Mouse (Mus musculus): ENCODE data around the gene Brms1l.
A peak's percentile ranks its signal among the peaks of the same experiment; 100 is the strongest.
"Not testable (repeated sequence)": the region's sequence is repeated elsewhere in the genome, so short reads cannot be mapped to it uniquely, and the experiment has no call there.

Brms1l gene

DNA sequence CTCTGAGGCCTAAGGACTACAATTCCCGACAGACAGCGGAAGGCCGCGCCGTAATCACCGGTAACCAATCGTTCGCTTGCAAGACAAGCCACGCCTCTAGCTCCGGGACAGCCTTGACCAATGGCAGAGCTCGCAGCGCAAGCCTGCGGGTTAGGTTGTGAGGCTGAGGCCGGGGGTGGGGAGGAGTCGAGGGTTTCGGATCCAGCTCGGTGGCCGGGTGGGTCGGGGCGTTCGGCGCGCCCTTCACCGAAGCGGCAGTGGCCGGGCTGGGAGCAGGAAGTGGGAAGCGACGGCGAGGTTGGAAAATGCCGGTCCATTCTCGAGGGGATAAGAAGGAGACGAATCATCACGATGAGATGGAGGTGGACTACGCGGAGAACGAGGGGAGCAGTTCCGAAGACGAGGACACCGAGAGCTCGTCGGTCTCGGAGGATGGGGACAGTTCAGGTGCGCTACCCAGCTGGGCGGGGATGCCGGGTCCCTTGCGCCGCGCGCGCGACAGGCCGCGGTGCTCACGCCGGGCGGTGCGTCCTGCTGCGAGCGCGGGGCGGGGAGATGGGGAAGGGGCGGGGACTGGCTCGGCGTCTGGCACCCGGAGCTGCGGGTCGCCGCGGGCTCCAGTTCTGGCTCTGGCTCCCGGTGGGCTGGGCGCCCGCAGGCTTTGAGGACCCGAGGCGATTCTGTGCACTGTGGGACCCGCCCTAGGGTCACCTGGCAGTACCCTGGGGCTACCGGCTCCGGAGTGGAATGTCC is at the start of gene Brms1l:
Brms1l (plus strand) TSS at position 126 of the 753 bp plus-strand sequence.
- DNase-seq (ENCODE audit: extremely low read depth, low read depth, low spot score) = peak; percentile 84

DNA sequence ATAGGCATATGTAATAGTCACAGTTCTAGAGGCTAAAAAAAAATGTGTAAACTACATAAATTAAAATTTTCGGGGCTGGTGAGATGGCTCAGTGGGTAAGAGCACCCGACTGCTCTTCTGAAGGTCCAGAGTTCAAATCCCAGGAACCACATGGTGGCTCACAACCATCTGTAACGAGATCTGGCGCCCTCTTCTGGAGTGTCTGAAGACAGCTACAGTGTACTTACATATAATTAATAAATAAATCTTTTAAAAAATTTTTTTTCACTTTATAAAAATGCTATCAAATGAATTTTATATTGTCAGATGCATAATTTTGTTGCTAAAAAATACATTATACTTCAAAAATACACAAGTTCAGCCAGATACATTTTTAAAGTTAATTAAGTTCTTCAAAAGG is 41.6 kb upstream of the Brms1l start:
- DNase-seq (ENCODE audit: extremely low read depth, low read depth, low spot score) = not testable (repeated sequence)

DNA sequence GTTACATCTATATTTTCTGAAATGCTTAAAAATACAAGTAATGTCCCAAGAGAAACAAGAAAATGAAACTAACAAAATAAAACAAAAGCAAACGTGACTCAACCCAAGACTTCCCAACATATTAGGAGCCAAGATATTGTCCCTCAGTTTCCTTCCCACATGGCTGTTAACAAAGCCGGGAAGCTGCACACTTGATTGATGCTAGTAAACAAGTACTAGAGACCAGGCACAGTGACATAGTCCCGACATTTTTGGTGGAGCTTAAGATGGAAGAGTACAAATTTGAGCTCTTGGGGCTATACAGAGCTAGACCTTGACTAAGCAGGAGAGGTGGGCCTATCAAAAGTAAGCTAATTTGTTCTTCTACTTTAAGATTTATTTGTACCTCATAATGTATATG is 39.0 kb upstream of the Brms1l start:
- no peak for DNase-seq (ENCODE audit: extremely low read depth, low read depth, low spot score)

DNA sequence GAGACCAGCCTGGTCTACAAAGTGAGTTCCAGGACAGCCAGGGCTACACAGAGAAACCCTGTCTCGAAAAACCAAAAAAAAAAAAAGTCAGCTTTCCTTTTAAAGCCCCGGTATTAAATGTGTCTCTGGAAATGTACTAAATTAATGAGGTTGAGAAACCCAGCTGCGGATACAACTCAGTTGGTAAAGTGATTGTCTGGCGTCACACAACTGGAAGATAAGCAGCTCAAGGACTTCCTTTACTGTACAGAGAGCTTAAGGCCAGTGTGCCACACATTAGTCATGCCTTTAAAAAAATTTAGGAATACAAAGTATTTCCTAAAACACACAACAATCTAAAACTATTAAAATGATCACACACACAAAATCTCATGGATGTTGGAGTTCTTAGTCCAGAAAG is 37.4 kb upstream of the Brms1l start:
- no peak for DNase-seq (ENCODE audit: extremely low read depth, low read depth, low spot score)

DNA sequence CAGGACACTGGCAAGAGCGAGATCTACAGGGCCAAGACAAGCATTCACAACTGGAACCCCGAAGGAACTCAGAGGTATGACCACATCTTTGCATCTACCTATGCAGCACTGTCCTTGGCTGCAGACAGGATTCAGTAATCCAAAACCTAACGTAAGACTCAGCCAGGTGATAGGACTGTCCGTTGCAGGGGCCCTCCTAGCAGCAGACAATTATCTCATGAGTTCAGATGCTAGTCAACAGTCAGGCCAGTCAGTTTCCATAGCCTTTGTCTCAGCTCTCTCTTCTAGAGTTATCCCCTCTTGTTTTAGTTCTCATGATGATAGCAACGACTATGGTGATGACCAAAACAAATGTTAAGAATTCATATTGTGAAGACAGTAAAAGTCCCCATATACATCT is 36.0 kb upstream of the Brms1l start:
- DNase-seq (ENCODE audit: extremely low read depth, low read depth, low spot score) = no peak

DNA sequence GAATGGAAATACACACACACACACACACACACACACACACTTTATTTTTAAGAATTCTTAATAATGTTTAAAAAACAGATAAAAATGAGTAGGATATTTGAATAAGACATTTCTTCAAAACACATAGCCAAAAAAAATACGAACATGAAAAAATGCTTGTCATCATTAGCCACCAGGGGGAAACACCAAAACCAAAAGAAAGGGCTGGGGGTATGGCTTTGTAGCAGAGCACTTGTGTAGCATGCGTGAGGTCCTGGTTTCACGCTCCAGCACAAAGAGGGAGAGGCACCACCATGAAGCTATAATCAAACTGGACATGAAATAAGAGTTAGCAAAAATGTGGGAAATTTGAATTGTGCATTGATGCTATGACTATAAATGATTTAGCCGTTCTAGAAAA is 35.0 kb upstream of the Brms1l start:
- DNase-seq (ENCODE audit: extremely low read depth, low read depth, low spot score) = no peak

DNA sequence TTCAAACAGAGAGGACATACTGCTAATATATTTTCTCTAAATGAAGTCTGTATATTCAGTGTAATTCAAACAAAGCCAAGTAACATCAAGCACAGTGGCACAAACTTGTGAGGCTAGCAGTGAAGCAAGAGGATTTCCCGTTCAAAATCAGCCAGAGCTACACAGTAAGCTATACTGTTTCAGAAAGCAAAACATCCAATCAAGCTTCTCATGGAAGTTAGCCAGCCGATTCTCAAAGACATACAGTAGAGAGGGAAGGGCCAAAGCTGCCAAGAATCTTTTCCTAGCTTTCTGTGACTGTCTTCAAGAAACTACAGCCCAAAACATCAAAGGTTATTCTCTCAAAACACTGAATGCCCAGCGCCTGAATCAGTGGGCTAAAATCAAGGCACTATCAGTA is 31.1 kb upstream of the Brms1l start:
- no peak for DNase-seq (ENCODE audit: extremely low read depth, low read depth, low spot score)

DNA sequence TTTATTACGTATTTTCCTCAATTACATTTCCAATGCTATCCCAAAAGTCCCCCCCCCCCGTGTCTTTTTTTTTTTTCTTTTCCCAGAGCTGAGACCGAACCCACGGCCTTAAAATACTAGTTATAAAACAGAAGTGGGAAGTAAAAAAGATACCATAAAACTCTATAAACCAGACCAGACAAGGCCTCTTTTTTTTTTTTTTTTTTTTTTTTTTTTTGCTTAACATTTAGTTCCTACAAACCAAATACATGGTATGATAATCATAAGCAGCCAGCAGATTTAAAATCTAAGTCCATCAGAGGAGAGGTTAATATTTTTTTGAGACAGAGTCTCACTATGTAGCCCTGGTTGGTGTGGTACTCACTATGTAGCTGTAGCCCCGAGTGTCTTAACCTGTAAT is 19.6 kb upstream of the Brms1l start:
- no peak for DNase-seq (ENCODE audit: extremely low read depth, low read depth, low spot score)

DNA sequence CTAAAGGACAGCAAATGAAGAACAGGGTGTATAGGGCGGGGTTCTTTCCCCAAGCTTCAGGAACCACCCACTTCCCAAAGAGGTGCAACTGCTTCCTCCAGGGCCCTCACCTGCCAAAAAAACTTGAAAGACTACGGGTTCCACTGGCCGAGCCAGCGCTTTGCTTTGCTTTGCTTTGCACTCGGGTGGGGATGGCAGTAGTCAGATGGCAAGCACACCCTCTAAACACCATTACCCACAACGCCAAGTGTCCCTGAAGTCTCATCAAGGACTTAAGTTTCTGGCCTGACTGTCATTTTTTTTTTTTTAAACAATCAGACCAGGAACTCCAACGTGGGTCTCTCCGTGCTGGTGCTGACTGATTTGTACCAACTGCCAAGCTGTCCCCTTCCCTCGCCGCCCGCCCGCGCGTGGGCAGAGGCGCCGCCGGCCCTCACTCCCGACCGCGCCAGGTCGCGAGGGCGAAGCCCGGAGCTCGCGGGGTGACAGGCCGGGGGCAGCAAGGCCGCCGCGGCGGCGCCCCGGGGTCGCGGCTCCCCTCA is 15.9 kb upstream of the Brms1l start:
- no peak for DNase-seq (ENCODE audit: extremely low read depth, low read depth, low spot score)

DNA sequence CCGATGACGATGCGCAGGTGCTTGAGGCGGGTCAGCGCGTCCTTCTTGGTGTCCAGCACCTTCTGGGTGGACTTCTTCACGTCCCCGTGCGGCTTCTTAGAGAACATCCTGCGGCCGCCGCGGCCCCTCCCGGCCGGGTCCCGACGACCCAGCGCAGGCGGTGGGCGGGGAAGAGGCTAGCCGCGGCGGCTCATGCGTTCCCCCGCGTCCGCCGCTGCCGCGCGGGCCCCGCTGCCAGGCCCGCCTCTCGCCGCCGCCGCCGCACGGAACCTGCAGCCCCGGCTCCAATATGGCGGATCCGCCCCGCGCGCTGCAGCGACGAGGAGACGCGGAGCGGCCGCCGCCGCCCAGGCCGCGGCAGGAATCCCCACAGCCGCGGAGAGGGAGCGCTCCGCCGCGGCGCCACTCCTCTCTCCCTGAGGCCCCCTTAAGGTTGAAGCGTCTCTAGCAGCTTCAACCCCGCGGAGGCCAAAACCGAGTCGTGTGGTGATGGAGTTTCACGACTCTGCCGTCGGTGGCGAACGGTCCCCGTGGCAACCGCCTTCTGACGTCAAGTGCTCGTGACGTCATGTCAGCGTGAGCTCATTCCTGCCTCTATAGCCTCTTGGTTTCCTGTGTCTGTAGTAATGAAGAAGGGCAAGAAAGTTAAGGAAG is 15.3 kb upstream of the Brms1l start, which contains the start of gene Ralgapa1:
Ralgapa1 (minus strand) TSS at position 507 of the 654 bp plus-strand sequence.
- DNase-seq (ENCODE audit: extremely low read depth, low read depth, low spot score) = no peak

DNA sequence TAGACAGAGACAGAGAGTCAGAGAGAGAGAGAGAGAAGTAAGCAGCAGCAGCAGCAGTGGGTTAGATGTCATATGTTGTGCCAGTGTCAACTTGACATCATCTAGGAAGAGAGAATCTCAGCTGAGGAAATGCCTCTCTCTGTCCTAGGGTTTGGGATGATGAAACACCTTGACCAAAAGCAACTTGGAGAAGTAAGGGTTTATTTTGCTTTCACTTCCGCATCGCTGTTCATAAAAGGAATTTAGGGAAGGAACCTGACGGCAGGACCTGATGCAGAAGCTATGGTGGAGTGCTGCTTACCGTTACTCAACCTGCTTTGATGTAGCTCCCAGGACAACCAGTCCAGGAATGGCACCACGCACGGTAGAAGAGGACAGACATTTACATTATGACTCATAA is 12.1 kb upstream of the Brms1l start:
- DNase-seq (ENCODE audit: extremely low read depth, low read depth, low spot score) = no peak

DNA sequence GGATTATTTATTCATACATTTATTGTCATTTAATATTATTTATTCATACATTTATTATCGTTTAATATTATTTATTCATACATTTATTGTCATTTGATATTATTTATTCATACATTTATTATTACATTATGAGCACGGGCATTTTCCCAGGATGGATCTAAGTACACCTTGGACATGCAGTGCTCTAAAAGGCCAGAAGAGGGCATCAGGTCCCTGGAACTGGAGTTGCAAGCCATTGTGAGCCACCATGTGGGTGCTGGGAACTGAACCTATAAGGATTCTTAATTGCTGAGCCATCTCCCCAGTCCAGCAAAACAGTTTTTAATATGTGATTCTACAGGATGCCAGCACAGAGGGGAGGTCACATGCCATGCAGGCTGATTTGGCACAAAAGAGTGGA is 10.6 kb upstream of the Brms1l start:
- DNase-seq (ENCODE audit: extremely low read depth, low read depth, low spot score) = no peak

DNA sequence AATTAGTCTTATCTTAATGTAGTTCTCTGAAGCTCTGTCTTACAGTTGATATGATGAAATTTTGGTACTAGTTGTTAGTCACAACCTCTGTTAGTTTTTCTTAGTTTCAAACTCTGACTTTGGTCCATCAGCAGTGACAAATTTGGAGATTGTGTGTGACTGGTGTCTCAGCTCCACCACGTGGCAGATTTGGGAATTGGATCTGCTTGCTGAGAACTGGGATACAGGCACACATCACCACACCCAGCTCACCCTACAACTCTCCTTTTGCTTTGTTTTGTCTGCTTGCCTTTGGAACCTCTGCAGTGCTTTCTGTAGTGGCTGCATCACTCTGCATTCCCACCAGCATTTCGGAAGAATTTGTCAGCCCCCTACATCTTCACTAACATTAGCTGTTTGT is 5.0 kb upstream of the Brms1l start:
- no peak for DNase-seq (ENCODE audit: extremely low read depth, low read depth, low spot score)

DNA sequence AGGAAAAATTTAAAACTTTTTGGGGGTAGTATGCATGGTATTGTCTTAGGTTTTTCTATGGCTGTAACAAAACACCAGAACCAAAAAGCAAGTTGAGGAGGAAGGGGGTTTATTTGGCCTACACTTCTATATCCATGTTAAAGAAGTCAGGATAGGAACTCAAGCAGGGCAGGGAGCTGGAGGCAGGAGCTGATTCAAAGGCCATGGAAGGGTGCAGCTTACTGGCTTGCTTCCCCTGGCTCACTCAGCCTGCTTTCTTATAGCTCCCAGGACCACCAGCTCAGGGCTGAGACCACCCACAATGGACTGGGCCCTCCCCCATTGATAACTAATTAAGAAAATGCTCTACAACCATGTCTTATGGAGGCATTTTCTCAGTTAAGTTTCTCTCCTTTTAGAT is 3.2 kb upstream of the Brms1l start:
- DNase-seq (ENCODE audit: extremely low read depth, low read depth, low spot score) = no peak

DNA sequence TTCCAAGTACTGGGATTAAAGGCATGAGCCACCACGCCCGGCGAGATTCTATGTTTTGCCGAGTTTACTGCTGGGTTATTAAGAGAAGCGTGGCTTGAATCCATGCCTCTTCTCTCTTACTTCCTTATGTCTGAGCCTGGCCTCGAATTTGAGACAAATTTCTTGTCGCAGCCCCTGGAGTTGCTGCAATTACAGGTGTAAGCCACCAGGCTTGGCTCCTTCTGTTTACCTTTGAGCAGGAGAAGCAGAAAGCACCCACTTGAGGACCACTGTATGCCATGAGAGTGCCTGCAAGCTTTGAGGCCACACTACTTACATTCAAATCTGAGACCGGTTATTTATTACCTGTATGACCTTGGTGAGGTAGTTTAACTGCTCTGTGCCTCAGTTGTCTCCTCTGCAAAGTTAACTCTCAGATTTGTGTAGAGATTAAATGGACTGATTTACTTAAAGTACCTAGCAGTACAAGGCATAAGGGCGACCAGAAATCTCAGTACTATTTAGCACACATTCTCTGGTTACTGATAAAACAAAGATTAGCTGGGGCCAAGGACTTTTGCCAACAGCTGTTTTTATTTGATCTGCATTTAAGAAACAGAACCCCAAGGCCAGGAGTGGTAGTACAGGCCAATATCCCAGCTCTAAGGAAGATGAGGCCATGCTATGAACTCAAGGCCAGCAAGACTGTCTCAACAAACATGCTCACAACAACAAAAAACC is 2.1 kb upstream of the Brms1l start:
- DNase-seq (ENCODE audit: extremely low read depth, low read depth, low spot score) = no peak

DNA sequence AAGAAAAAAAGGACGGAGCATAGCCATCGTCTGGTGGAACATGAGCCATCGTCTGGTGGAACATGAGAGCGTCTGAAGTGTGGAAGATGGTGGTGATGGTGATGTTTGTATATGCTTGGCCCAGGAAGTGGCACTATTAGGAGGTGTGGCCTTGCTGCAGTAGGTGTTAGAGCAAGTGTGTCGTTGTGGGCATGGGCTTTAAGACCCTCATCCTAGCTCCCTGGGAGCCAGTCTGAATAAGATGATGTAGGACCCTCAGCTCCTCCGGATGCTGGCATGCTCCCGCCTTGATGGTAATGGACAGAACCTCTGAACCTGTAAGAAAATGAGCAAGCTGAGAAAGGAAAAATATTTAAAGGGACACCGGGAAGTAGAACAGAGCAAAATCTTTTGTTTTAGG is 1.2 kb upstream of the Brms1l start:
- no peak for DNase-seq (ENCODE audit: extremely low read depth, low read depth, low spot score)

DNA sequence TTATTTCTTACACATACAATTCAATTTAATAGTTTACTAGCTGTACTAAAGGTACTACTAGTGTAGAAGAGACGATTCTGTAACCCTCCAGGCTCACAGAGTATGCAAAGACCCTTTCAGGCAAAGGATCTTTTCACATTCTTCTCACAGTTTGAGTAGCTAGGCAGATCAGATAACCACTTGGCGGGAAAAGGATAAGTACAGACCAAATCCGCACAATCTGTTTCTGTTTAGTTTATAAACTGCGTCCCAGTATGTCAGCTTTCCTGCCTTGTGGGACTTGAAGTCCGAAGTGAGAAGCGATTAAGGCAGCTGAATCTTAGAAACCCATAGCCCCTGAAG is 296 bp upstream of the Brms1l start:
- DNase-seq (ENCODE audit: extremely low read depth, low read depth, low spot score) = no peak

DNA sequence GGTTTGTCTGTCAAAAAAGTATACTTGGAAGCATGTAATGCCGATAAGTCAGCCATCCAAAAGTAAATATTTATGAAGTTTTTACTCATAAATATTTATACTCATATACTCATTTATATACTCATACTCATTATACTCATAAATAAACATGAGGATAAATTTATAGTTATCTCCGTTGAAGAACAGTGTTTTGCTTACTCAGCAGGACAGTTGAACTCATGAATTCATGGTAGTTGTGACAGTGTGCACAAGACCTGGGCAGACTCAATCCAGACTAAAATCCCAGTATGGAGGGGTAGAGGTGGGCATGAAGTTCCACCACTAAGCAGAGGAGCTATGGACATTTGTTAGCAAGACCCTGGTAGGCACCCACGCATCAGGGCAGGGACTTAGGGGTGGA is 1.4 kb downstream of the Brms1l start:
- no peak for DNase-seq (ENCODE audit: extremely low read depth, low read depth, low spot score)

DNA sequence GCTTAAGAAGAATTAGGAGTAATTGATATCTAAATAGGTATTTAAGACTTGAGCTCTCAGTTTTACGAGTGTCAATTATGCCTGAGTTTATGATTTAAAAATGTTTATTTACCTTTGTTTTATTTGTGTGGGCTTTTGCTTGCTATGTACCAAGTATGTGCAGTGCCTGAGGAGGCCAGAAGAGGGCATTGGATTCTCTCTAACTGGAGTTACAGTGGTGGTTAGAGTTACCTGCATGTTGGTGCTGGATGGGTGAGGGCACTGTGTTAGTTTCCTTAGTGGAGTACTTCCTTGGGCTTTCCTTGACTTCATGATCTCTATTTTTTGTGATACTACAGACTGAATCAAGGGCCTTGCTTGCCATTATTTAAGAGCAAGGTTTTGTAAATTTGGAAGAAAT is 10.6 kb downstream of the Brms1l start:
- DNase-seq (ENCODE audit: extremely low read depth, low read depth, low spot score) = no peak

DNA sequence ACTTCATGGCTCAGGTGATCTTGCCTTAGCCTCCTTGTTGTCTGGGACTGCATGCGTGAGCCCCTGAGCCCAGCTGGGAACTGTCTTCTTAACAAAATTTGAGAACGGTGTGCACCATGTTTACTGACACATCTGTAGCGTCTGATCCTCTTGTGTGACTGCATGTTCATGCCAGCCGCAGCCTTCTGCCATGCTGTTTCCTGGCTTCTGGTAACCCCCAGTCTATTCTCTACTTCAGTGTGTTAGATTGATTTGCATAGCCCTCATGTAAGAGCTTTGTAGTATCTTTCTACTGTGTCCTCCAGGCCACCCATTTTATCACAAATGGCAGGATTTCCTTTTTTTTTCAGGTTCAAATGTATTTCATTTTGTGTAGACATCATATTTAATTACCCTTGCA is 11.7 kb downstream of the Brms1l start:
- no peak for DNase-seq (ENCODE audit: extremely low read depth, low read depth, low spot score)

DNA sequence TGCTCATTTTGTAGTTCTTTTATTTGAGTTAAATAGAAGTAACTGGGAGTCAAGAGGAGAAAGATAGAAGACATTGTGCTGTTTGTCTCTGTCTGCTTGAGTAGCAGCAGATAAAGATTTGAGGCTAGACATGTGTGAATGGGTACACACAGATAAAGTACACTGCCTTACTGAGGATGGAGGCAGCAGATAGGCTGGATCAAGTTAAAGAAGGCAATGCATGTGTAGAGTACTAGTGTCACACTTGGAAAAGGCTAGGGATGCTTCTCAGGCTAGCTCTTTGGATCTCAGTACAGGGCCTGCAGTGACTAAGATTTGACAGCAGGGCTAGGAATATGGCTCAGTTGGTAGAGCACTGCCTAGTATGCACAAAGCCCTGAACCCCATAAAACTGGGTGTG is 14.5 kb downstream of the Brms1l start:
- no peak for DNase-seq (ENCODE audit: extremely low read depth, low read depth, low spot score)
